Mouse (Mus musculus) kidney, adult 18-20 months (tissue): ENCODE measurements around the gene Cers3.

Experiments
- DNase-seq: peaks from one replicate; pipeline ENCODE4 v3.0.0; 2021

Cers3 gene

GRCm38 (mm10) chr7:66743377-66743781 is at the start of gene Cers3:
Gene Cers3 (plus strand): TSS chr7:66743504.
- DNase-seq, result no peak

- DNase-seq, result no peak
Measured at GRCm38 (mm10) chr7:66694467-66694866, 48.8 kb upstream of the Cers3 start.

- no peak for DNase-seq
Measured at GRCm38 (mm10) chr7:66702721-66703120, 40.6 kb upstream of the Cers3 start.

GRCm38 (mm10) chr7:66704631-66705030 is 38.7 kb upstream of the Cers3 start:
- DNase-seq, result no peak

- no peak for DNase-seq
Measured at GRCm38 (mm10) chr7:66711166-66711565, 32.1 kb upstream of the Cers3 start.

GRCm38 (mm10) chr7:66724514-66724913 is 18.8 kb upstream of the Cers3 start:
- no peak for DNase-seq

GRCm38 (mm10) chr7:66724954-66725353 is 18.4 kb upstream of the Cers3 start:
- DNase-seq, result no peak

- no peak for DNase-seq
Measured at GRCm38 (mm10) chr7:66728072-66728471, 15.2 kb upstream of the Cers3 start.

- DNase-seq, result no peak
Measured at GRCm38 (mm10) chr7:66729232-66729631, 14.1 kb upstream of the Cers3 start.

- DNase-seq, result no peak
Measured at GRCm38 (mm10) chr7:66733431-66733830, 9.9 kb upstream of the Cers3 start.

GRCm38 (mm10) chr7:66733882-66734281 is 9.4 kb upstream of the Cers3 start:
- DNase-seq, result no peak

GRCm38 (mm10) chr7:66734466-66734865 is 8.8 kb upstream of the Cers3 start:
- no peak for DNase-seq

GRCm38 (mm10) chr7:66734993-66735392 is 8.3 kb upstream of the Cers3 start:
- no peak for DNase-seq

- no peak for DNase-seq
Measured at GRCm38 (mm10) chr7:66737418-66737817, 5.9 kb upstream of the Cers3 start.

GRCm38 (mm10) chr7:66741008-66741407 is 2.3 kb upstream of the Cers3 start:
- no peak for DNase-seq

- DNase-seq, result no peak
Measured at GRCm38 (mm10) chr7:66741412-66741811, 1.9 kb upstream of the Cers3 start.

GRCm38 (mm10) chr7:66746972-66747371 is 3.7 kb downstream of the Cers3 start:
- no peak for DNase-seq

GRCm38 (mm10) chr7:66749998-66750397 is 6.7 kb downstream of the Cers3 start:
- no peak for DNase-seq

GRCm38 (mm10) chr7:66753816-66754215 is 10.5 kb downstream of the Cers3 start:
- no peak for DNase-seq

- DNase-seq, result no peak
Measured at GRCm38 (mm10) chr7:66755611-66756010, 12.3 kb downstream of the Cers3 start.

GRCm38 (mm10) chr7:66769902-66770301 is 26.6 kb downstream of the Cers3 start:
- DNase-seq, result no peak

- DNase-seq, result no peak
Measured at GRCm38 (mm10) chr7:66770706-66771105, 27.4 kb downstream of the Cers3 start.

GRCm38 (mm10) chr7:66771252-66771651 is 27.9 kb downstream of the Cers3 start:
- no peak for DNase-seq

GRCm38 (mm10) chr7:66779411-66779810 is 36.1 kb downstream of the Cers3 start:
- DNase-seq, result no peak
